Mouse (Mus musculus): Measurements from ENCODE around the gene Ssr1. TPM values are rescaled to one million over a fixed set of nuclear protein-coding genes. Genes with fewer than 3 reads are reported as not detected.

Ssr1 gene
- polyA plus RNA-seq, 1 experiment from 2014 or later, result 85.8 TPM

DNA sequence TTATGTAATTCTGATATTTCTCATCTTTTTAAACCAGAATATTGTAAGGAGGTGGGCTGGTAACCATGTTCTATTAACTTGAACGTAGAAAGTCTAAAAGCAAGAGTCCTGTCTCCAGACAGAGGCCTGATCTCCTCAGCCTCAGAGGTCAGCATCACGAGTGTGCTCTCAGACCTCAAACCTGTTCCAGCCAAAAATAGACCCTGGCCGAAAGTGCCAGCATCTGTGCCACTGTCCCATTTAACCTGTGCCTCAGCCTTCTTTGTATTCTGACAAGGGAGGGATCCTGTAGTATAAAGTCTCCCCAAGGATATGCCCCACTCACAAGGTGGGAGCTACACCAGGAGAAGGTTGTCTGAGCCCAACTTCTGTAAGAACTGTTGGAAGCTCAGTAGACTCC is 67.6 kb downstream of the Ssr1 start:
- Histone ChIP-seq H3K4me2 (replicated peaks; ENCODE audit: low read depth) (no peak overlapping the region), H3K27me3 (ENCODE audit: control insufficient read depth, insufficient read depth, low read length) (no peaks in the 10 kb centered on the region), H3K27ac (replicated peaks) (no peak overlapping the region), H3K9me3 (ENCODE audit: control insufficient read depth, low read length) (no peaks in the 10 kb centered on the region), H3K36me3 (ENCODE audit: control insufficient read depth, insufficient read depth, low read length) (peaks cover 23% of the 10 kb centered on the region), H3K4me1 (replicated peaks; ENCODE audit: control insufficient read depth, insufficient read depth) (no peaks in the 10 kb centered on the region), H3K9ac (ENCODE audit: low read length) (no peak overlapping the region), H3K4me3 (ENCODE audit: low read depth, low read length) (no peak overlapping the region)
- TF ChIP-seq EP300 (optimal IDR thresholded peaks at IDR 0.05) (no peak), CTCF (IDR thresholded peaks at IDR 0.05; ENCODE audit: low read depth) (no peak)
- no peak for ATAC-seq (ENCODE audit: low FRiP score, low TSS enrichment)
- DNase-seq (ENCODE audit: low spot score), result no peak
- 95% methylated on average over 3 of the region's 3 CpGs for WGBS

DNA sequence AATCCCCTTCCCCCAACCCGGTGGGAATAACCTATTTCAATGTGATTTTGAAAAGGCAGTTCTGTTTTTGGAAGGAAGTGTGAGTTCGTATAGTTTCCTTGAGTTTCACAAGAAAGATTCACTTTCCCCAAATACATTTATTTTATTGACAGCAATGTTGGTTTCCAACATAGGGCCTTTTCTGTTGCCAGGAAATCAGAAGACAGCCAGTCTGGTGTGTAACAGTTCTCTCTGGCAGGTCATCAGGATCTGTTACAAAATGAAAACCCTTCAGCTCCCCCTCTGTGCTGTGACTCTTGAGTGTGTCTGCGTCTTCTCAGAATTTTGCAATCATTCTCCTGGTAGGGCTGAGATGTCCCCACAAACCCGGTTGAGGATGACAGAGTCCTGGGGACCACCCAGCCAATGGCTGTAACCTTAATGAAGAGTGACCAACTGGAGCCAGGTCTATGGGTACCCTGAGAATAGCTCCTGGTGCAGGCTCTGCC is 69.5 kb downstream of the Ssr1 start:
- WGBS, result 55% methylated on average over 4 of the region's 4 CpGs
- TF ChIP-seq EP300 (optimal IDR thresholded peaks at IDR 0.05) (no peak), CTCF (IDR thresholded peaks at IDR 0.05; ENCODE audit: low read depth) (no peak)

DNA sequence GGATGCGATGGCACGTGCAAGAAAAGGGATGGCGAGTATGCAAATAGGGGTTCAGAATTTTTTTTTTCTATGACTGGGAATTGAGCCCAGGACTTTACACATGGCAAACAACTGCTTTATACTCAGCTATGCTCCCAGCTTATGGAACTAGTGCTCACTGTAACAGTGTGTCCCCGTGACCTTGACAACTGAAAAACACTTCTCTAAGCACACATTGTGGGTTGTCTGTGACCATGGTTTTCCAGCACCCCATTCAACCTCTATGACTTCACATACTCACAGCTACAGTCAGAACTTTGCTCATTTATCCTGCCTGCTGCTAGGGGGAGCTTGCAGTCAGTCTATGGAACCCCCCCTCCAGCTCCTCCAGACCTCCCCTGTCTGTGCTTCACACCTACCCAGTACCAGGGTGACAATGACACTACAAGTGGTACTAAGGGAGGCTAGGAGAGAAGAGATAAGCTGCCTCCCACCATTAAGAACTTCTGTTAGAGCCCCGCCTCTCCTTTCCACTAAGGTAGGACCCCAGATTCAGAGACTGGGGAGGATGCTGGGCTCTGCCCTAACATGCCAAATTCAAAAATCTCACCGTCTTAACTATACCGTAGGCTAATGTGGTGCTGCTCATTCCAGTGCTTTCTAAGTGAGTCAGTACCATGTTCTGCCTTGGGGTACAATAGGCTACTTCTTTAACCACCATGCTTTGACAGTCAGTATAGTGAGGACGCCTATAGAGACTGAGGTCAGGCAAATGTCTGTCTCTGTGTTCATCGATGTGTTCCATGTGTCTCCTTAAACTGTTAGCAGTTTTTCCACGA is 70.2 kb downstream of the Ssr1 start:
- 68% methylated on average over 10 of the region's 10 CpGs for WGBS
- Histone ChIP-seq H3K4me1 (replicated peaks; ENCODE audit: control insufficient read depth, insufficient read depth) (no peaks in the 10 kb centered on the region), H3K4me3 (ENCODE audit: low read depth, low read length) (no peak overlapping the region), H3K9me3 (ENCODE audit: control insufficient read depth, low read length) (no peaks in the 10 kb centered on the region), H3K36me3 (ENCODE audit: control insufficient read depth, insufficient read depth, low read length) (peaks cover 11% of the 10 kb centered on the region; the same call in 1 of the 2 replicates), H3K27me3 (ENCODE audit: control insufficient read depth, insufficient read depth, low read length) (no peaks in the 10 kb centered on the region), H3K9ac (ENCODE audit: low read length) (no peak overlapping the region), H3K27ac (replicated peaks) (no peak overlapping the region), H3K4me2 (replicated peaks; ENCODE audit: low read depth) (no peak overlapping the region)
- TF ChIP-seq CTCF (IDR thresholded peaks at IDR 0.05; ENCODE audit: low read depth), result peak; percentile 10; the same call in 1 of the 2 replicates
- no peak for TF ChIP-seq EP300 (optimal IDR thresholded peaks at IDR 0.05)
- ATAC-seq (ENCODE audit: low FRiP score, low TSS enrichment) (peak; percentile 60; the same call in 1 of the 2 replicates), DNase-seq (ENCODE audit: low spot score) (no peak)

More for the DNA sequence above, 69.5 kb downstream of the Ssr1 start:
- no peaks in the 10 kb centered on the region for H3K9me3 ChIP-seq (ENCODE audit: control insufficient read depth, low read length)
- no peak overlapping the region for H3K4me3 ChIP-seq (ENCODE audit: low read depth, low read length)
- H3K27ac ChIP-seq (replicated peaks), result no peak overlapping the region
- H3K4me1 ChIP-seq (replicated peaks; ENCODE audit: control insufficient read depth, insufficient read depth), result no peaks in the 10 kb centered on the region
- H3K4me2 ChIP-seq (replicated peaks; ENCODE audit: low read depth), result no peak overlapping the region
- no peak overlapping the region for H3K9ac ChIP-seq (ENCODE audit: low read length)
- ATAC-seq (ENCODE audit: low FRiP score, low TSS enrichment), result no peak
- H3K36me3 ChIP-seq (ENCODE audit: control insufficient read depth, insufficient read depth, low read length), result peaks cover 12% of the 10 kb centered on the region
- H3K27me3 ChIP-seq (ENCODE audit: control insufficient read depth, insufficient read depth, low read length), result no peaks in the 10 kb centered on the region
- no peak for DNase-seq (ENCODE audit: low spot score)

DNA sequence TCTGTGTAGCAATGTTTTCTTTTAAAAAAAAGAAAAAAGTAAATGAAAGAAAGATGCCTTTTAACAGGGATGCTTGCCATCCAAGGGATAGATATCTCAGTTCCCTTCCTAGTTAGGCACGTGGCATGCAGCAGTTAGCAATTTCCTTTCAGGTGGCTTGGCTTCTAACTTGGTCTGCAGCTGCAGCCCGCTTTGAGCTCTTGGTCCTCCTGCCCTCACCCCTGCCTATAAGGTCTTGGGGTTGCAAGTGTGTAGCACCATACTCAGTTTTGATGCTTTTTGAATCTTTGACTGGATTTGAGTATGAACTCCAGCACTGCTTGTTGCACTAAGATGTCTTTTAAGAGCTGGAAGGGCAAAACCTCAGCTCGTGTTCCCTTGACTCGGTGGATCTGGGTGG is 70.9 kb downstream of the Ssr1 start:
- WGBS, result 87% methylated on average over 4 of the region's 4 CpGs

DNA sequence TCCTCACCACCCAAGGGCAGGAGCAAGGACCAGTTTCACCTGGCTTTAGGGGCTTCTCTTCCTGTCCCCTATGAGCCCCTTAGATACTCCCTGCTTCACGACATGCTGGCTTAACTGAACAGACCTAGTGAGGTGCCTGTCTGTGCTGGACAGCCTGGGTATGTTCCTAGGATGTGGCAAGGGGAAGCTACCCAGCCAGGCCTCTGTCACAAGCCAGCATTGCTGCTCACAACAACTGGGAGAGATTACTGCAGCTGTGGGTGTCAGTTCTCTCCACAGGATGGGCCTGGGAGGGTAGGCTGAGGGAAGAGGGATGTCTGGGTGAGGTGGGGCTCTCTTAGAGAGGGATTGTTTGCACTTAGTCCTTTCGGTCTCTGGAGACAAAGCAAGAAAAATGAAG is 73.3 kb downstream of the Ssr1 start:
- TF ChIP-seq CTCF (IDR thresholded peaks at IDR 0.05; ENCODE audit: low read depth), result no peak
- TF ChIP-seq EP300 (optimal IDR thresholded peaks at IDR 0.05), result no peak
- H3K27ac ChIP-seq (replicated peaks), result no peak overlapping the region
- no peaks in the 10 kb centered on the region for H3K9me3 ChIP-seq (ENCODE audit: control insufficient read depth, low read length)
- no peak overlapping the region for H3K9ac ChIP-seq (ENCODE audit: low read length)
- no peak overlapping the region for H3K4me3 ChIP-seq (ENCODE audit: low read depth, low read length)
- peaks cover 16% of the 10 kb centered on the region for H3K36me3 ChIP-seq (ENCODE audit: control insufficient read depth, insufficient read depth, low read length)
- DNase-seq (ENCODE audit: low spot score), result no peak
- H3K4me2 ChIP-seq (replicated peaks; ENCODE audit: low read depth), result no peak overlapping the region
- H3K4me1 ChIP-seq (replicated peaks; ENCODE audit: control insufficient read depth, insufficient read depth), result no peaks in the 10 kb centered on the region
- ATAC-seq (ENCODE audit: low FRiP score, low TSS enrichment), result no peak
- H3K27me3 ChIP-seq (ENCODE audit: control insufficient read depth, insufficient read depth, low read length), result no peaks in the 10 kb centered on the region
- WGBS, result 53% methylated on average over 2 of the region's 2 CpGs

More for the DNA sequence above, 70.9 kb downstream of the Ssr1 start:
- no peak overlapping the region for H3K9ac ChIP-seq (ENCODE audit: low read length)
- no peak overlapping the region for H3K27ac ChIP-seq (replicated peaks)
- no peak overlapping the region for H3K4me3 ChIP-seq (ENCODE audit: low read depth, low read length)
- no peak for ATAC-seq (ENCODE audit: low FRiP score, low TSS enrichment)
- no peaks in the 10 kb centered on the region for H3K4me1 ChIP-seq (replicated peaks; ENCODE audit: control insufficient read depth, insufficient read depth)
- no peak for TF ChIP-seq EP300 (optimal IDR thresholded peaks at IDR 0.05)
- no peak for TF ChIP-seq CTCF (IDR thresholded peaks at IDR 0.05; ENCODE audit: low read depth)
- H3K36me3 ChIP-seq (ENCODE audit: control insufficient read depth, insufficient read depth, low read length), result peaks cover 10% of the 10 kb centered on the region; the same call in 1 of the 2 replicates
- no peaks in the 10 kb centered on the region for H3K9me3 ChIP-seq (ENCODE audit: control insufficient read depth, low read length)
- no peak overlapping the region for H3K4me2 ChIP-seq (replicated peaks; ENCODE audit: low read depth)
- DNase-seq (ENCODE audit: low spot score), result no peak
- H3K27me3 ChIP-seq (ENCODE audit: control insufficient read depth, insufficient read depth, low read length), result no peaks in the 10 kb centered on the region

DNA sequence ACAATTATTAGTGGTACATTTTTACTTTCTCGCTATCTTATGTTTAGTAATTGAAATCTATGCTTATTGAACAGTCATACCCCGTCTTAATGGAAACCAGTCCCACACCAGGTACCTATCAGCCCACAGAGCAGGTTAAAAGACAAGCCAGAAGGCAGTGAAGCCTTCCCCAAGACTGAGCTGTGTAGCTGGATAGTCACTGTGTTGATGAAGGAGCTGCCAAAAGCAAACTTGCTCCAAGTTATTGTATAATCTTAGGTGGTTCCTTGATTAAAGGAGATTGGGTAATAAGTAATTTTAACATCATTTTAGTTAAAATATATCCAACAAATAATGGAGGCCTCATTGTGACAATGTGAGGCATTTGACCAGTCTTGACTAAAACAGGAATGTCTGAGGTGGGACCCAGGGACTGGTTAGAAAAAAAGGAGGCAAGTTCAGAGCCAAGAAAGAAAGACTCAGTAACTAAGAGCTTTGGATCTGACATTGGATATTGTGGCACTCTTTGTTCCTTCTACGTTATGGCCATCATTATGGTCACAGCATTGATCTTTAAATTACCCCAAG is 74.2 kb downstream of the Ssr1 start:
- Histone ChIP-seq H3K36me3 (ENCODE audit: control insufficient read depth, insufficient read depth, low read length) (peaks cover 16% of the 10 kb centered on the region), H3K4me2 (replicated peaks; ENCODE audit: low read depth) (no peak overlapping the region), H3K4me3 (ENCODE audit: low read depth, low read length) (no peak overlapping the region), H3K4me1 (replicated peaks; ENCODE audit: control insufficient read depth, insufficient read depth) (no peaks in the 10 kb centered on the region), H3K9me3 (ENCODE audit: control insufficient read depth, low read length) (no peaks in the 10 kb centered on the region), H3K9ac (ENCODE audit: low read length) (no peak overlapping the region), H3K27me3 (ENCODE audit: control insufficient read depth, insufficient read depth, low read length) (no peaks in the 10 kb centered on the region), H3K27ac (replicated peaks) (no peak overlapping the region)
- DNase-seq (ENCODE audit: low spot score) (no peak), ATAC-seq (ENCODE audit: low FRiP score, low TSS enrichment) (no peak)
- 91% methylated on average over 3 of the region's 3 CpGs for WGBS
- TF ChIP-seq CTCF (IDR thresholded peaks at IDR 0.05; ENCODE audit: low read depth) (no peak), EP300 (optimal IDR thresholded peaks at IDR 0.05) (no peak)
